Mouse (Mus musculus) thymus, adult 2 months (tissue): ENCODE results near the gene Cep95. TPM values are rescaled to one million over a fixed set of nuclear protein-coding genes. Genes with fewer than 3 reads are reported as not detected.
A peak's percentile ranks its signal among the peaks of the same experiment; 100 is the strongest.

Experiments
- DNase-seq: peaks from one replicate; pipeline ENCODE4 v3.0.0; 2021
- H3K27ac ChIP-seq: fragments of 200-500 bp; 2 replicates; pipeline ENCODE4 v1.5.1; 2012; ENCODE audit warnings: low read length, control low read depth; ENCODE audit not compliant: control insufficient read depth, insufficient read depth
- H3K27me3 ChIP-seq: fragments of 200-500 bp; 2 replicates; pipeline ENCODE4 v1.6.1; 2012; ENCODE audit warnings: mild to moderate bottlenecking, low read length, moderate library complexity, mixed read lengths; ENCODE audit not compliant: control insufficient read depth, insufficient read depth
- H3K36me3 ChIP-seq: fragments of 200-500 bp; 2 replicates; pipeline ENCODE4 v1.6.1; 2012; ENCODE audit warnings: mild to moderate bottlenecking, low read length, moderate library complexity; ENCODE audit not compliant: control insufficient read depth, insufficient read depth
- H3K4me1 ChIP-seq: fragments of 200-500 bp; replicated peaks from 2 replicates; pipeline ENCODE4 v1.6.1; 2012; ENCODE audit warnings: low read length; ENCODE audit not compliant: control insufficient read depth, insufficient read depth
- H3K4me3 ChIP-seq: fragments of 200-500 bp; 2 replicates; pipeline ENCODE4 v1.5.1; 2012; ENCODE audit warnings: mild to moderate bottlenecking, low read length, control low read depth, moderate library complexity; ENCODE audit not compliant: control insufficient read depth, insufficient read depth
- CTCF ChIP-seq: fragments of 200-500 bp; IDR thresholded peaks from 2 replicates; pipeline ENCODE4 v1.5.1; 2012; ENCODE audit warnings: mild to moderate bottlenecking, control low read depth, low read length, moderate library complexity, borderline replicate concordance; ENCODE audit not compliant: control insufficient read depth, poor library complexity, insufficient read depth; ENCODE audit errors: extremely low read depth
- POLR2A ChIP-seq: fragments of 200-500 bp; IDR thresholded peaks from 2 replicates; pipeline ENCODE4 v1.6.1; 2012; ENCODE audit warnings: mild to moderate bottlenecking, low read length, control low read depth, moderate library complexity; ENCODE audit not compliant: control insufficient read depth, poor library complexity, insufficient read depth; ENCODE audit errors: extremely low read depth
- WGBS: fragments of 180-500 bp; shearing (Covaris S2); methylation state at CpG from one replicate; pipeline ENCODE4 v1.1.7; 2018; 5-methylcytosine and 5-hydroxymethylcytosine counted together
- polyA plus RNA-seq: library from polyadenylated mRNA; depleted of rRNA; stranded (reverse); fragments of >200 nt; gene quantifications from 2 replicates; pipeline ENCODE4 v1.2.3, GENCODE M21; 2012

The Cep95 gene
- polyA plus RNA-seq, 1 experiment, result 10.4 TPM

- no peak overlapping the region for H3K27ac ChIP-seq
- no peak overlapping the region for H3K4me3 ChIP-seq
- 97% methylated on average over 4 of the region's 4 CpGs for WGBS
- TF ChIP-seq POLR2A, result no peak
- TF ChIP-seq CTCF, result no peak
- no peaks in the 10 kb centered on the region for H3K4me1 ChIP-seq
- no peak for DNase-seq
- H3K27me3 ChIP-seq, result no peaks in the 10 kb centered on the region
- H3K36me3 ChIP-seq, result peaks cover 58% of the 10 kb centered on the region
Measured at GRCm38 (mm10) chr11:106776960-106777359, 12.1 kb upstream of the Cep95 start.

- peaks cover 59% of the 10 kb centered on the region for H3K36me3 ChIP-seq
- no peaks in the 10 kb centered on the region for H3K4me1 ChIP-seq
- TF ChIP-seq POLR2A (no peak), CTCF (no peak)
- H3K27me3 ChIP-seq, result no peaks in the 10 kb centered on the region
- DNase-seq, result no peak
- H3K4me3 ChIP-seq, result no peak overlapping the region
- H3K27ac ChIP-seq, result no peak overlapping the region
- 86% methylated on average over 3 of the region's 3 CpGs for WGBS
Measured at GRCm38 (mm10) chr11:106777395-106777794, 11.7 kb upstream of the Cep95 start.

- TF ChIP-seq POLR2A (no peak), CTCF (no peak)
- no peak for DNase-seq
- Histone ChIP-seq H3K27me3 (no peaks in the 10 kb centered on the region), H3K27ac (no peak overlapping the region), H3K4me3 (no peak overlapping the region), H3K36me3 (peaks cover 60% of the 10 kb centered on the region), H3K4me1 (no peaks in the 10 kb centered on the region)
- WGBS, result 85% methylated on average over 7 of the region's 7 CpGs
Measured at GRCm38 (mm10) chr11:106778132-106778531, 10.9 kb upstream of the Cep95 start.

- H3K4me3 ChIP-seq, result peak overlapping the region; percentile 73
- TF ChIP-seq POLR2A (no peak), CTCF (no peak)
- H3K27me3 ChIP-seq, result no peaks in the 10 kb centered on the region
- WGBS, result under 1% methylated on average over 39 of the region's 39 CpGs
- H3K27ac ChIP-seq, result peak overlapping the region; percentile 74
- H3K36me3 ChIP-seq, result peaks cover 61% of the 10 kb centered on the region
- H3K4me1 ChIP-seq, result no peaks in the 10 kb centered on the region
- DNase-seq, result no peak
Measured at GRCm38 (mm10) chr11:106778589-106779387, 10.3 kb upstream of the Cep95 start.

GRCm38 (mm10) chr11:106779388-106780088 lies 9.5 kb upstream of the Cep95 start, which contains the start of gene Polg2:
Polg2 (minus strand) TSS chr11:106779537.
- H3K36me3 ChIP-seq, result peaks cover 61% of the 10 kb centered on the region
- H3K27ac ChIP-seq, result peak within 1 kb of the TSS; percentile 82

GRCm38 (mm10) chr11:106780089-106780425 lies 9.0 kb upstream of the Cep95 start:
- Histone ChIP-seq H3K36me3 (peaks cover 61% of the 10 kb centered on the region), H3K27me3 (no peaks in the 10 kb centered on the region), H3K27ac (peak overlapping the region; percentile 82; the same call in 1 of the 2 replicates), H3K4me3 (no peak overlapping the region), H3K4me1 (no peaks in the 10 kb centered on the region)
- DNase-seq, result no peak
- no peak for TF ChIP-seq CTCF
- no peak for TF ChIP-seq POLR2A
- 80% methylated on average over 4 of the region's 4 CpGs for WGBS

More at GRCm38 (mm10) chr11:106779388-106780088, 9.5 kb upstream of the Cep95 start, which contains the start of gene Polg2:
- H3K4me3 ChIP-seq, result peak within 1 kb of the TSS; percentile 73
- H3K27me3 ChIP-seq, result no peaks in the 10 kb centered on the region
- peak; percentile 91 for DNase-seq
- H3K4me1 ChIP-seq, result no peaks in the 10 kb centered on the region
- TF ChIP-seq CTCF (peak; percentile 62; the same call in 1 of the 2 replicates), POLR2A (peak; percentile 96)
- 2% methylated on average over 30 of the region's 30 CpGs for WGBS
